Mouse (Mus musculus) cerebellum, adult (tissue): ENCODE measurements around the gene Mmel1.

Source experiments
- ATAC-seq: cut with Nextera tagmentation; 2 replicates; pipeline ENCODE4 v1.9.2; 2017; ENCODE audit warnings: mild to moderate bottlenecking, moderate library complexity, mixed read lengths; ENCODE audit not compliant: insufficient number of reproducible peaks, low FRiP score, low TSS enrichment

The Mmel1 gene

DNA sequence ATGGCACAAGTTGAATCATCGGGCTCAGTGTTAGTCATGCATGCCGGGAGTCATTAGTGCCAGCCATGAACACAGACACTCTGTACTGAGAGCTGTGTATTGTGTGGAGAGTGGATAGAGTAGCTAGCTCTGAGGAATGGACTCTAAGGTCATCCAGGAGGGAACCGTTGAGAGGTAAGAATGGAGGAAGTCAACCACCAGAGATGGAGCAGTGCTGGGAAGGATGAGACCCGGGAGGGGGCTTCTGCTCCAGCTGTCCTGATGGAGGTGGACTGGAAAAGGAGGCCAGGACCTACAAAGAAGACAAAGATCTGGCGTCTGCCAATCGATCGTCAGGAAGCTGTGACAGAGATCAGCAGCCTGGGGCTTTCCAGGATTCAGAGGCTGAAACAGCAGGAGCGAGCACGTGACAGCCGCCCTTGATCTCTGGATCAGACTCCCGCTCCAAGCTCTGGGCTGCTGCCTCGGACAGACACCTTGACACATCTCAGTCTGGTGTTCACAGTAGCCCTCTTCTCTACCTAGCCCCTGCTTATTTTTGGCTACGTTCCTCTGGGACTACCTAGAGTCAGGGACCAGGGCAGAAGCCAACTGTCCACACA lies 64.0 kb downstream of the Mmel1 start:
- no peak for ATAC-seq

- ATAC-seq: no peak
Observed at GRCm38 (mm10) chr4:154934800-154935199, 65.4 kb downstream of the Mmel1 start.

GRCm38 (mm10) chr4:154935788-154936187 lies 66.4 kb downstream of the Mmel1 start:
- no peak for ATAC-seq

- ATAC-seq: no peak
Observed at GRCm38 (mm10) chr4:154936542-154937255, 67.3 kb downstream of the Mmel1 start.

DNA sequence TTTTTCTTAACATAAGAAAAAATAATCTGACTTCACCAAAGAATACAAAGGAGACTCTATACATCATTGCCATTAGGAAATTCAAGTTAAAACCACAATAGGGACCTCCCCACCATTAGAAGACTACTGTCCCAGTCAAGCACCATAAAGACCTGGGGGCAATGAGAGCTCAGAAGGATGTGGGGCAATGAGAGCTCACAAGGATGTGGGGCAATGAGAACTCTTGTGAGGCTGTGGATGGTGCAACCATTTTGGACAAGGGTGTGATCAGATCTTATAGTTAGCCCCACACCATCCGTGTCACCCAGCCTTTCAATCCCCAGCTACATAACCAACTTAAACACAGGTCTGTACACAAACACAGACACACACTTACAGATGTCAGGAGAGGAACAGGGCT lies 68.4 kb downstream of the Mmel1 start:
- ATAC-seq: no peak

- no peak for ATAC-seq
Observed at GRCm38 (mm10) chr4:154940156-154940555, 70.8 kb downstream of the Mmel1 start.

DNA sequence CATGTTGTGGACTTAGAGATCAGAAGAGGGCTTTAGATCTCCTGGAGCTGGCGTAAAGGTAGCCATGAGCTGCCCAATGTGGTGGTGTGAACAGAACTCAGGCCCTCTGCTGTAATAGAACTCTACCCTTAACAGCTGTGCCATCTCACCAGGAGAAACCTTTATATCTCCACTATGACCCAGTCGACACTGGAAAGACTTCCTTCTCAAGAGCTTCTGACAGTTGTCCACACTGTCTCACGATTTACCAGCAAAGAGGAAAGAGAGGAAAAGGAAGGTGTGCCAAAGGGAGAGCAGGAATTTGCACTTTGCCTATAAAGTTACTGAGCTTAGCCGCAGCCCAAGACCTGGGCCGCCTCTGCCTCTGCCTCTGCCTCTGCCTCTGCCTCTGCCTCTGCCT lies 72.4 kb downstream of the Mmel1 start:
- no peak for ATAC-seq

DNA sequence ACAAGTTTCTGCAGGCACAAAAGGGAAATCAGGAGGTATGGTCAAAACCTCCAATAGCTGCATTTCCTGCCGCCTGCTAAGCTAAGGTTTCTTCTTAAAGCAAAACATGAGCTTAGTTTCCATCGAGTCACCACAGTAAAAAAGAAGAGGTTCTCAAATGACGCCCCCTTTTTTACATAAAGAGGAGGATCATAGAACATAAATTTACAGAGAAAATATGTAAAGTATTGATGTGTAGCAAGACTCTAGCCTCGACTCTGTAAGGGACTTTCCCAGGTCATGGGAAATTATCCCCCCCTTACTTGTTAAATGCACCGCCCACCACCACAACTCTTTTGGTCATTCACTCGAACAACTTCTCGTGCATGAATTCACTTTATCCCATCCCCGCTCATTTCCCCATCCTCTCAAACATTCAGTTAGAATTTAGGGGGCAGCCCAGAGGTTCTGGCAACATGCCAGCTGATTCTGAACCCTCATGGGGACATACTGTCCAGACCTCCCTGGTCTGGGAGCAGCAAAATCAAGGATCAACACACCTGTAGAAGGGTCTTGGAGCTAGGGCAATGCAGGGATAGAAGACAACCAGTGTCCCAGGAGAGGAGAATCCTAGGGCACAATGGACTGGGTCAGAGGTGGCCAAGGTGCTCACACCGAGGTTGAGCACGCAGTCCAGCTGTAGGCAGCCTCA lies 73.4 kb downstream of the Mmel1 start:
- no peak for ATAC-seq

DNA sequence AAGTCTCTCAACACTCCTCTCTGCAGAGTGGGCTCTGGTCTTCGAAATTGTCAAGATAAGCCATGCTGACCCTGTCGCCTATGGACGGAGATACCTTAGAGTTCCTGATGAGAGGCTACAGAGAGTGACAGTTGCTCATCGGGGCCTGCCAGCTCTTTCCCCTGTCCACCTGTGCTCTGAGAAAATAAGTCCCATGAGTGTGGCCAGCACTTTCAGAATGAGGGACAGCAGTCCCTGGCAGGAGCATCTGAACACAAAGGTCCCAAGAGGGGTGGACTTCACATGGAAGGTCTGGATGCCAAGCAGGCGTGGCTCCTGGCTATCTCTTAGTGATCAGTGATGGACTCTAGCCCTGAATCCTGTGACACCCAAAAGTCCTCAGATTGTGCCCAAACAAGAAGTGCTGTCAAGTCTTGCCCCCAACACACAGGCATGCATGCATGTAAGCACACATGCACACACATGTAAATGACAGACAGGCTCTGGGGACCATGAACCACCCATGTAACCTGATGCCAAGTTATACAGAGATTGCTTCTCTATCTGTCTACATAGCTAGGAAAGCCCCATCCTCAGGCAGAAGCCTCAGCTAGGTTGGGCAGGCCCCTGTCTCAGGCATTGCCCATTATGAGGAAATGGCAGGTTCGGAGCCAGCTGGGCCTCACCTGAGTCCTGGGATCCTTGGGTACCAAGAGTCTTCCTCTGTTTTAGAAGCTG lies 74.1 kb downstream of the Mmel1 start:
- no peak for ATAC-seq

GRCm38 (mm10) chr4:154944121-154944590 lies 74.8 kb downstream of the Mmel1 start:
- ATAC-seq: peak; percentile 93
